Mouse (Mus musculus): ENCODE measurements around the gene Gm20388.

Gene Gm20388

DNA sequence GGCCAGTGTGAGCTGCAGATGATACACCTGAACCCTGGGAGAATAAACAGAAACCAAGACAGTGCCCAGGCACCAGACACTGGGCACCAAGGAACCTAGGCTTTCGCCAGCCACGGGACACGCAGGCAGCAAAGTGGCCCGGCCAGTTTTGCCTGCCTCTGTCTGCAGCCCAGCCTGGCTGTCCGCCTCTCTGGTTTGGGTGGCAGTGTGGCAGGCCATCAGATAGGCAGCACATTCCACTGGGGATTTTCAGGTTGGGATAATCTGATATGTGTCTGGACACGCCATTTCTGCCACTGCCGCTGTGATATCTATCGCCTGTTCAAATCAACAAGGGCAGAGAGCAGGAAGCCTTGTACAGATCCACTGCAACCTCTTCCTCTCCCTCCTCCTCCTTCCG is 1353.6 kb downstream of the Gm20388 start:
- DNase-seq = no peak

DNA sequence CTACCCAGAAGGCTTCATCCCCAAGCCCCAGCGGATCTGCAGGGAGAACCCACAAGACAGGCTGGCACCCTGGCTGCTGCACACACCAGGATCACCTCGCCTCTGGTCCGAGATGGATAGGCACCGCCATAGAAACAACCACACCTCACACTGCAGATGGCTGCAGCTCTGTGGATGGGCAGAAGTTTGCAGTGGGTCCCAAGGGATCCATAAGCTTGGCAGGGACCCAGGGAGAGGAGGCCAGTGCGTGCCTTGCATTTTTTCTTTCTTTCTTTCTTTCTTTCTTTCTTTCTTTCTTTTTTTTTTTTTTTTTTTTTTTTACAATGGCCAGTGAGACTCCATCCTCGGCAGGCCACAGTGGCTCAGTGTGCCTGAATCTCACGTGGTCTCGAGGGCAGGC is 1360.9 kb downstream of the Gm20388 start:
- DNase-seq = no peak

DNA sequence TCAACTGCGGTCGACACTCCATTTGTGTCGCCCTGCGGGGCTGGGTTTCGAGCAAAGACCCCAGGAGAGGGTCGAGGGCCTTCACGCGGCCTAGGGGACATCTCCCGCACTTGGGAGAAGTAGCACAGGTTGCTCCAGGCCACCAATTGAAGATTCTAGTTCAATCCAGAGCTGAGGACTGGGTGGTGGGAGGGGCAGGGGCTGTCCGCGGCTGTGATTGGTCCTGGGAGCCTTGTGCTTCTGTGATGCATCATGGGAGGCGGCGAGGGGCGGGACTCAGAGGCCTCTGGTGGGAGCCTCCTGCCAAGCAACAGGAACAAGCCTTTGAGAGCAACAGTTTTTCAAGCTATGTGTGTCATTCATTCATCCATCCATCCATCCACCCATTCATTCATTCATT is 1362.6 kb downstream of the Gm20388 start:
- peak; percentile 65 for DNase-seq

DNA sequence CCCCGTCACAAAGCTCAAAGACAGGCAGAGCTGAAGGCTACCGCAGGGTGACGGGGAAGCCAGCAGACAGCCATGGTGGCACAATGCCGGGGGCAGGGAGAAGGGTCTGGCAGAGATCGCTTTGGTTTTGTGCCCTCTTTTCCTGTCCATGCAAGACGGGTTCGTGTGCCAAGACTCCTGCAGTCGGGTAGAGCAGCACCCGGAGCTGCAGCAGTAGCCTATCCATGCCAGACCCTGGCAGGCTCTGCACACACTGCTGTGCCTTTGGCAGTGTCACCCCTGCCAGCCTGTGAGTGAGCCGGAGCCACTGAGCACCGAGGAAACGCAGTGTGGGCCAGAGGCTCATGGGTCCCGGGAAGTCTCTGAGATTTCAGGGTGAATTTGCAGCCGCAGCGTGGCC is 1363.0 kb downstream of the Gm20388 start:
- DNase-seq = no peak

DNA sequence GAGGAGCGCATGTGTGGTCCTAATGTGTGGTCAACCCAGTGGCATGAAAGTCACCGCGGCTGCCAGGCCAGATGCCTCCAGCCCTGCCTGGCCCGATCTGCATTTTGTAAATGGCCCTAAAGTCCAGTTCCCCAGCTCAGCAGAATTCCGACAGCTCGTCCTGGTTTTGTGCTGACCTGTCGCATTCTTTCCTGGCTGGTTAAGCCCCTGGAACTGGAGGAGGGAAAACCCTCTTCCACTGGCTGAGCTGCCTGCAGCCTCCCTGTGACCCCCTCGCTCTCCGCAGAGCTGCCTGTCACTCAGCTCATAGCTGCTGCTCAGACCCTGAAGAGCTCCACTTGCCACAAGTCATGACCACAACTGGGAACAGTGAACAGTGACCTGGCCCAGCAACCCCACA is 1369.8 kb downstream of the Gm20388 start:
- DNase-seq = no peak

- DNase-seq = no peak
Observed at GRCm38 (mm10) chr8:121289346-121289745, 1378.7 kb downstream of the Gm20388 start.

- DNase-seq = no peak
Observed at GRCm38 (mm10) chr8:121290547-121290946, 1379.9 kb downstream of the Gm20388 start.

GRCm38 (mm10) chr8:121293418-121293817 is 1382.8 kb downstream of the Gm20388 start:
- no peak for DNase-seq

DNA sequence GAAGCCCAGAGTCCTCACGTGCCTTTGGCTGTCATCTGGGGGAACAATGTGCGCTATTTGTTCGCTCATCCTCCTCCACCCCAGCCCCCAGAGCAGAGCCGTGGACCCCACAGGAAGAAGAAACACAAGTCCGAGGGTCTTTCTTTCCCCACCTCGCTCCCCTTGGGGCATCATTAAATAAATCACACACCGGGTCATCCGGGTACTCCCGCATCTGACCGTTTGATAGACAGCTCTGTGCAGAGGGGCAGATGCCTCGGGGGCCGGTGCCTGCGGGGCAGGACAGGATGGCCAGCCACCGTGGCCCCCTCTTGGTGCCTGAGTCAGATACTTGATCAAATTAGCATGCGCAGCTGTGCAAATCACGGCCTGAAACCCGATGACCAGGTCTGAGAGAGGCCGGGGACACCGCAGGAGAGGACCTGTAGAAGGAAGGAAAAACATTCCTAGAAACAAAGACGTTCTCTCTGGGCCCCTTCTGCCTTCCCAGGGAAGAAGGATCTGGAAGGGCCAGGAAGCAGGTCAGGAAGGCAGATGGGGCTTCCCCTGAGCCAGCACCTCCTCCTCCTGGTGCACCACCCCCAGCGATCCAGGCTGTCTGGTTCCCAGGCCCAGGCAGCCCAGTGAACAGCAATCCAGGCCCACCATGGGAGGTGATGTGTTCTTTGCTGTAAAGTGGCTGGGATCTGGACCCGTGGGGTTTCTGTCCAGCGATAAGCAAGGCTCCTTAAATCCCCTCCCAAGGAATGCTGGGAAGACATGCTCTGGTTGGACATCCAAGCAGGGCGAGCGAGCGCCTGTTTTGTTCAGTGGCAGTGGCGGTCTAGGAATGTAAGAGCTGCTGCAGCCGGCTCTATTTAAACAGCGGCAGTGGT is 1383.8 kb downstream of the Gm20388 start:
- no peak for DNase-seq

GRCm38 (mm10) chr8:121296082-121296481 is 1385.4 kb downstream of the Gm20388 start:
- no peak for DNase-seq

GRCm38 (mm10) chr8:121296597-121296996 is 1386.0 kb downstream of the Gm20388 start:
- DNase-seq = no peak

DNA sequence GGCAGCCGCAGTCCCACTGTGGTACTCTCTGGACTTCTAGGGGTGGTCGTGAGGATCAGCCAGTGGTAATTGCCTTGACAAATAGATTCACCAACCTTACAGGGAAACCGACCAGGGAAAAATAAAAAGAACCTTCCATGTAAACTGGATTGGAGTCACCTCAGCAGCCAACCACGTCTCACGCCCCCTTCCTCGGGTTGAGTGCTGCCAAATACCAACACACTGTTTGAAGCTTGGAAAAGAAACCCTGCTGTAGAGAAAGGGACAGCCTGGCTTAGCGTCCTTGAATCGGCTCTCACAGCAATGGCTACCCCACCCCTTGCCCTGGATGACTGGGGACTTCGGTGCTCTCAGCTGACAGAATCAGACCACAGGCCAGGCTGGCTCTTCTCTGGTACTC is 1386.7 kb downstream of the Gm20388 start:
- no peak for DNase-seq

GRCm38 (mm10) chr8:121300066-121300465 is 1389.4 kb downstream of the Gm20388 start:
- no peak for DNase-seq

- DNase-seq = peak; percentile 49
Observed at GRCm38 (mm10) chr8:121300501-121301411, 1390.1 kb downstream of the Gm20388 start.

DNA sequence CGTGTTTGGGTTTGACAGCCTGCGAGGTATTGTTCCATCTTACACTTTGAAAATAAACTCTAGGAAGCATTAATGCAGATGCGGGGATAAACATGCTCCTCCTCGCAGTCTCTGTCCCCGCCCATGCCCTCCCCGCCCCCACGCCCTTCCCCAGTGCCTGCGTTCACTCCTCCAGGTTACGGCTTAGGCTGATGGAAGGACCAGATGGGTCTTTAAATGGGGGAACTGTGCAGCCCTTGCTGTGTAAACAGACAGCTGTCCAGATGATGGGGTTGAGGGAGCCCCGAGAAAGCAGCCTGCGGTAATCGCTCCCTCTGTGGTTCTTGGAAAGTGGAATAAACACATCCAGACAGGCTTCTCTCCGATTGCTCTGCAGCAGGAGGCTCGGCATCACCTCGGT is 1390.8 kb downstream of the Gm20388 start:
- no peak for DNase-seq

DNA sequence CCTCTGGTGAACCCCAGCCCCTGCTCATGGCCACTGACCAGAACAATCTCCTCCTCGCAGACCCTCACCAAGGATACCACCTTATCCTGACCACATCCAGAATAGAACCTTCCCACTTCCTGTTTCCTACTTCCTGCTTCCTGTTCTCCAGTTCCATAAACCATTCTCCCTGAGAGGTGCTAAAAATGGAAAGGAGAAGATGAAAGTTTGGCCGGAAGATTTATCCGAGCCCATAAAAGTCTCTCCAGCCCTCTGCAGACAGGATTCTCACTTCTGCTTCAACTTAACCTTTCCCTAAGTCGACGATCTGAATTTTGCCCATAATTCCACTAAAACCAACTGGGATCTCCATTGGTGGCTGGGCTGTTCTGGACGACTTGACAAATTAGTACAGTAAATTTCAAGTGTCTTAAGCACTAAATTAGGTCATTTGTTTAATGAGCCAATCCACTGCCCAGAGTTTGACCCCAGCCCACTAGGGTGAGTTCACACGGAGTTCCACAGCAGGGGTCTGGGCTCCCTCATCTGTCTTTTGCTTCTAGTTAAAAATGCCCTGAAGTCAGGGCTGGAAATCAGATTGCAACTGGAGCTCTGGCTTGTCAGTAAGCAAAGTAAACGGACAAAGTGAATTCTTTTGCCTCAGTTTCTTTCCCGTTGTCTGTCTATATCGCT is 1391.5 kb downstream of the Gm20388 start:
- DNase-seq = no peak

- DNase-seq = peak; percentile 72
Observed at GRCm38 (mm10) chr8:121307723-121308122, 1397.1 kb downstream of the Gm20388 start.

DNA sequence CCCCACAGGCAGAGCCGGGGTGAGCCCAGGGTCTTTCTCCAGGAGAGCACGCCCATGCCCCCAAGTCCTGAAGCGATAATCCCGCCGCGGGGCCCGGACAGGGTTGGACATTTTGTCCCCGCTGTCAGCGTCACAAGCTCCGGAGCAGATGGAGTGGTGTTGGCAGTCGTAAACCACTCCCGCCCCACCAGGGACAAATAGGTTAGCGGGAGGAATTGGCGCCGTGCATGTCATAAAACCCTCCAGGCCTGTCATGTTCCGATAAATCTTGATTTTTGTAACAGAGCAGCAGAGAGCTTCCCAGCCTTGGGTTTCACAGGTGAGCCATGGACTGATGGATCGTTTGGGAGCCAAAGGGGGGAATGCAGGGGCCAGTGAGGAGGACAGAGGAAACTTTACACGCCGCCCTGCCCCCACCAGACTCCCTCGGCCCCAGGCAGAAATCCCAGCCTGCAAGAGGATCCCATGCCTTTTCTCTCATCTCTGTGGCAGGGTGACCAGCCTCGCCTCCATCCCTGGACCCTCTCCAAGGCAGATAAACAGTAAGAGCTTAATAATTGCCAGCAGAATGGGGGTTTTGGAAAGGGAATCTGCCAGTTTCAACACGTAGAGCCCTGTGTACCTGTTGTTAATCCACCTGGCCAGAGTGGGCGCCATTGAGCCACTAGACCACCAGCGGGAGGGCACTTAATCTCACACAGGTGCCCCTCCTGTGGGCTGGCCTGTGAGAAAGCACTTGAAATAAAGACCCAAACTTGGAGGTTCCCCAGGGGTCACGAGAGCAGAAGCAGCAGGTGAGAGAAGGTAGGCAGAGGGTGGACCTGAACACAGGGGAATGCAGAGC is 1400.6 kb downstream of the Gm20388 start:
- no peak for DNase-seq

DNA sequence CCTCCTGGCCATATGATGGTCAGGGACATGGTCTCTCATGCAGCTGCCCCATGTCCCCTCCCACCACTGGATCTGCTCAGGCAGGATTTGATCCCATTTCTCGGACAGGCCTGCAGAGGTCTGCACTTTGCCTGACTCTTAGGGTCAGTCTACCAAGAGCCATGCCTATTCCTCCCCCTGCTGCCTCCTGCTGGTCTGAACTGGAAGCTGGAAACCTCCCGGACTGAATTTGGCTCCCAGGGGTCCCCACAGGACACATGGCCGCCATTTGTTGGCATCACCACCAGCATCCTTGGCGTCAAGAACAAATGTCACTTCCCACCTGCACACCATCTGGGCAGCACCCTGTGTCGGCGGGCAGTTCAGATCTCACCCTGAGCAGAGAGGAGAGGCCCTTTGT is 1402.8 kb downstream of the Gm20388 start:
- no peak for DNase-seq

DNA sequence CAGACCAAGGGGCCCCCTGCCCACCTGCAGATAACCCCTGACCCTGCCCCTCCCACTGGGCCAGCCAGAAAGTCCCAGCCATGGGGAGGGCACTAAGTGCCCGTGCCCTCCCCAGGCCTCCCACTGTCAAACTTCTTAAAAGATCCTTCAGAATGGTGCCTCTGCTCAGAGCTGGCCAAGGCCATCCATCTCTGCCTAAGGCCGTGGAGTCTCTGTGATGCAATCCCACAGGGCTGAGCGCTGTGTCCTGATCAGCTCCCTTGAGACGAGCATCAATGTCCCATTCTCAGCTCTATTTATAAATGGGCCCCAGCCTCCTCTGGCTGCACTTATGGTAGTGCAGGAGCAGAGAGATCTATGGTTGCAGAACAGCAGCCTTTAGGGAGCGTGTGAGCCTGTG is 1403.4 kb downstream of the Gm20388 start:
- no peak for DNase-seq

DNA sequence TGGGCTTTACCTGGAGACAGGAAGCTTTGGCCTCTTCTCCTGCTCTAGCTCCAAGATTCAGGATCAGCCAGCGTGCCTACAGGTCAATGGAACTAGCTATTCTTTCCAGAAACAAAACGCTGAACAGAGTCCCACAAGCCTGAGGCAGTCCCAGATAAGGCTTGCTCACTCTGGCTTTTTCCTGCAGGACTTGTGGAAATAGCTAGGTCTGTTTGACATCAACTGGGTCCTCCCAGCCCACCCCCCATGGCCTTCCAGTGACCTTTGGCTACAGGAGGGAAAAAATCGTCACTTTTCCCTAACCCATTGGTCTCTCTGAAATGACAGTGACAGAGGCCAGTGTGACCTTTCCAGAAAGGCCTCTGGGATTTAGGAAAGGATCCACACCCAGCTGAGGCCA is 1404.9 kb downstream of the Gm20388 start:
- DNase-seq = no peak

DNA sequence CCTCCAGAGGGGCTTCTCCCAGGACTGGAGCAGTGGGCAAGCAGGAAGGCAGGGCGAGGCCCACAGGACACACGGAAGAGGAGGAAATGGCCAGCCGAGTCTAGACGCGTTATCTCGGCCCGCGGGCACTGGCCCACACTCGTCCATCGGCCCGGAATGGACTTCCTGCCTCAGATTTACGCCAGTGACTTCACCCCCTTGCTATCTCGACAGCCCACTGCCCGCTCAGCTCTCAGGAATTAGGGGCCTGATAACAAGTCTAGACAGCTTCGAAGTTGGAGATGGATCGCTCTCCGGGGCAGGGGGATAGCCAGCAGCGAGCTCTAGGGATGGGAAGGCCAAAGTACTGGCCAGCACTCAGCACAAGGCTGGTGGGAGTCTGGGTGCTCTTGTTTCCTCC is 1405.4 kb downstream of the Gm20388 start:
- DNase-seq = peak; percentile 47
